Comparison of ENCODE assay signal across 9 mouse cellular contexts in the genomic region with DNA sequence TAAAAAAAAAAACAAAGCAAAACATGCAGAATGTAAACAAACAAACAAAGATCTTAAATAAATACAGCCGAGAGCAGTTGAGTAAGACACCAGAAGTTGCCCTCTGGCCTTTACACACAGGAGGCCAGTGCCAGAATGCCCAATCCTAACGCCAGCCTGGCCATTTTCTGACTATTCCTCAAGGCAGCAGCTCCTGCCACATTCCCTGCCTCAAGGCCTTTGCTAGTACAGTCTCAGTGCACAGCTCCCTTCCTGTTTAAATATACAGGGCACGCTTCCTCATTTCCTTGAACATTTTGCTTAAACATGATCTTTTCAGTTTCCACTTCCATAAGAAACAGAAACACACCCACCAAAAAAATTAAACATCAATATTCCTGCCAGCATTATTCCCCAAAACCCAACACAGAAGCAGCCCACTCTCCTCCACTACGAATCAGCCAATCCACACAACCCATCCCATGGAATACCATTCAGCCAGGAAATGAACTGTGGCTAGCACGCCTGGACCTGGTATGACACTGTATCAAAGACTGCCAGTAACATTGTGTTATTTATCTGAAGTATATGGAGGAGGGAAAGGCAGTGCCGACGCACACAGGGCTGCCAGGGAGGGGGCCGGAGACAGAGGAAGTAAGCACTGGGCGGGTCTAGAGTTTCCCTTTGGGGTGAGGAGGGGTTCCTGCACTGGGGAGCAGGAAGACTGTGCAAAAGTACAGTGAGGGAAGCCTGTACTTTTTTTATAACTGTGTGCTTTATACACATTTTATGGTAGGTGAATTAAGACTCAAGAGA. TPM values are rescaled to one million over a fixed set of nuclear protein-coding genes. Genes with fewer than 3 reads are reported as not detected.
A peak's percentile ranks its signal among the peaks of the same experiment; 100 is the strongest.
DNase-seq lines count a peak whose midpoint lies in the region; ATAC-seq lines count a peak whose summit lies in the region.
"Had no signal": no experiment of that assay in that cellular context is flagged by ENCODE, and none has a peak within 500 bp of the region (broad histone marks: within the 10 kb centered on the region; RNA-seq: fewer than 3 reads in every experiment).

No protein-coding gene starts in this region.

- 0 out of 2 replicates have a peak overlapping the region, but pooled peaks have one; percentile 22 for H3K27ac ChIP-seq in intestine, embryonic 14.5 days (ENCODE audit: low read depth)
- H3K27ac ChIP-seq in lung, embryonic 16.5 days (ENCODE audit: low read length), result peak overlapping the region; percentile 10

- peak; percentile 27 for DNase-seq in urinary bladder, postnatal 14 days (ENCODE audit: low spot score)
- DNase-seq in urinary bladder, postnatal 4 days (ENCODE audit: low spot score in 2 of 2), result no peak
- no peak for DNase-seq in intestine, embryonic 14.5 days (ENCODE audit: low spot score)
- DNase-seq in testis, postnatal 14 days (ENCODE audit: low spot score), result peak; percentile 32
- DNase-seq in cerebellum, adult 11 months, result no peak
- DNase-seq in Muller cell, postnatal 12 days (ENCODE audit: inconsistent ontology term), result no peak
- DNase-seq in yolk sac, embryonic 10.5 days (ENCODE audit: low spot score), result no peak

- no peak for ATAC-seq in intestine, embryonic 14.5 days (replicated peaks; ENCODE audit: low FRiP score, low TSS enrichment, low read depth)
- ATAC-seq in lung, embryonic 16.5 days (ENCODE audit: low read depth), result peak; percentile 87

- no peak overlapping the region for H3K9ac ChIP-seq in intestine, embryonic 14.5 days (ENCODE audit: low read length)
- no peak overlapping the region for H3K9ac ChIP-seq in lung, embryonic 16.5 days (ENCODE audit: low read length)

- no peaks in the 10 kb centered on the region for H3K9me3 ChIP-seq in intestine, embryonic 14.5 days (ENCODE audit: control insufficient read depth, low read length)
- no peaks in the 10 kb centered on the region for H3K9me3 ChIP-seq in lung, embryonic 16.5 days (ENCODE audit: control insufficient read depth, low read length)

- no peak overlapping the region for H3K4me3 ChIP-seq in intestine, embryonic 14.5 days (ENCODE audit: low read depth, low read length)
- no peak overlapping the region for H3K4me3 ChIP-seq in lung, embryonic 16.5 days (ENCODE audit: low read length)

- H3K36me3 ChIP-seq in intestine, embryonic 14.5 days (ENCODE audit: control insufficient read depth, insufficient read depth, low read length), result no peaks in the 10 kb centered on the region
- H3K36me3 ChIP-seq in lung, embryonic 16.5 days (ENCODE audit: control insufficient read depth, insufficient read depth, low read length), result no peaks in the 10 kb centered on the region

- H3K4me1 ChIP-seq in intestine, embryonic 14.5 days (replicated peaks; ENCODE audit: control insufficient read depth, insufficient read depth, low read length), result 0 out of 2 replicates have a peak, but pooled peaks cover 5% of the 10 kb centered on the region
- H3K4me1 ChIP-seq in lung, embryonic 16.5 days (replicated peaks; ENCODE audit: control insufficient read depth, insufficient read depth, low read length), result peaks cover 3% of the 10 kb centered on the region; the same call in 1 of the 2 replicates

- H3K27me3 ChIP-seq in intestine, embryonic 14.5 days (replicated peaks; ENCODE audit: control insufficient read depth, insufficient read depth, low read length), result no peaks in the 10 kb centered on the region
- H3K27me3 ChIP-seq in lung, embryonic 16.5 days (ENCODE audit: control insufficient read depth, insufficient read depth, low read depth, low read length), result no peaks in the 10 kb centered on the region

- no peak overlapping the region for H3K4me2 ChIP-seq in intestine, embryonic 14.5 days (ENCODE audit: low read length)
- H3K4me2 ChIP-seq in lung, embryonic 16.5 days (ENCODE audit: low read depth, low read length), result no peak overlapping the region

- 71% methylated on average over 9 of the region's 9 CpGs for WGBS in intestine, embryonic 14.5 days
- 53% methylated on average over 9 of the region's 9 CpGs for WGBS in lung, embryonic 16.5 days

RNA-seq across cellular contexts. Expression of gene Bicra, which starts 29.5 kb away (rescaled TPM):
- 6.8 and 7.4 TPM in 2 replicates for polyA plus RNA-seq in intestine, embryonic 14.5 days (2014; fragmentation: Nextera tagmentation; extraction: Ambion mirVana)
- 5.9 TPM in 2 replicates for polyA plus RNA-seq in lung, embryonic 16.5 days (2015; fragmentation: Nextera tagmentation; extraction: Ambion mirVana)

RNA-seq across cellular contexts. Expression of gene Zfp541, which starts 43.4 kb away (rescaled TPM):
- 0.04 TPM in 2 replicates for polyA plus RNA-seq in intestine, embryonic 14.5 days (2014; fragmentation: Nextera tagmentation; extraction: Ambion mirVana)
- polyA plus RNA-seq in lung, embryonic 16.5 days (2015; fragmentation: Nextera tagmentation; extraction: Ambion mirVana), result 0.06 TPM in 1 of 2 replicates, not detected in the other
- polyA plus RNA-seq: limb, embryonic 11.5 days had no signal

RNA-seq across cellular contexts. Expression of gene Ehd2, which starts 50.8 kb away (rescaled TPM):
- 37.7 and 38.6 TPM in 2 replicates for polyA plus RNA-seq in intestine, embryonic 14.5 days (2014; fragmentation: Nextera tagmentation; extraction: Ambion mirVana)
- 95.0 and 109 TPM in 2 replicates for polyA plus RNA-seq in lung, embryonic 16.5 days (2015; fragmentation: Nextera tagmentation; extraction: Ambion mirVana)

Comparison
In these comparisons a context has a peak if more than half of its experiments do, and no peak if none do; other contexts are left out.
1. DNase-seq: peak in urinary bladder, postnatal 14 days (single experiment) and testis, postnatal 14 days (single experiment); none in urinary bladder, postnatal 4 days (0 of 2), intestine, embryonic 14.5 days (single experiment), cerebellum, adult 11 months (single experiment), Muller cell, postnatal 12 days (single experiment) and yolk sac, embryonic 10.5 days (single experiment).